Mouse (Mus musculus): ENCODE measurements around the gene Shkbp1. TPM values are rescaled to one million over a fixed set of nuclear protein-coding genes. Genes with fewer than 3 reads are reported as not detected.
A peak's percentile ranks its signal among the peaks of the same experiment; 100 is the strongest.

Gene Shkbp1
- total RNA-seq, 1 experiment: 28.8 TPM

GRCm38 (mm10) chr7:27332353-27333199, 23.2 kb downstream of the Shkbp1 start:
- no peak for DNase-seq (ENCODE audit: low read depth, low spot score)

GRCm38 (mm10) chr7:27331854-27332253, 24.0 kb downstream of the Shkbp1 start:
- Histone ChIP-seq H3K4me1 (ENCODE audit: control insufficient read depth in 2 of 2, insufficient read depth in 2 of 2, low read length in 2 of 2, poor library complexity in 1 of 2) (peaks cover 11 to 24% of the 10 kb centered on the region in 2 experiments; a peak in 3 of 4 replicates), H3K9me3 (ENCODE audit: control insufficient read depth, insufficient read depth, low read depth, low read length) (no peaks in the 10 kb centered on the region), H3K27ac (ENCODE audit: insufficient read depth, low read depth, low read length, poor library complexity, severe bottlenecking) (peak overlapping the region; percentile 91), H3K4me3 (ENCODE audit: insufficient read depth in 1 of 2, low read depth in 1 of 2, low read length in 2 of 2, poor library complexity in 1 of 2, severe bottlenecking in 1 of 2) (peak overlapping the region; percentile 69 to 76), H3K36me3 (ENCODE audit: control insufficient read depth, insufficient read depth, low read length, poor library complexity, severe bottlenecking) (peaks cover 8% of the 10 kb centered on the region; the same call in 1 of the 2 replicates), H3K9ac (ENCODE audit: insufficient read depth, low read depth, low read length, poor library complexity, severe bottlenecking) (peak overlapping the region; percentile 87)
- in situ Hi-C loops (cut with MboI; ENCODE audit: low sequenced_read_pairs in 2 of 2, unreplicated experiment in 2 of 2): no loop called here
- no peak for TF ChIP-seq MAFK (IDR thresholded peaks at IDR 0.05; ENCODE audit: insufficient read depth, low read depth, low read length)
- peak; percentile 91 for TF ChIP-seq ZNF384 (IDR thresholded peaks at IDR 0.05; ENCODE audit: low read depth, low read length)
- DNase-seq (ENCODE audit: low read depth, low spot score): no peak

More at GRCm38 (mm10) chr7:27332353-27333199, 23.2 kb downstream of the Shkbp1 start:
- H3K36me3 ChIP-seq (ENCODE audit: control insufficient read depth, insufficient read depth, low read length, poor library complexity, severe bottlenecking): peaks cover 6% of the 10 kb centered on the region; the same call in 1 of the 2 replicates
- TF ChIP-seq CHD2 (IDR thresholded peaks at IDR 0.05; ENCODE audit: low read depth, low read length) (no peak), ZNF384 (IDR thresholded peaks at IDR 0.05; ENCODE audit: low read depth, low read length) (no peak), HCFC1 (IDR thresholded peaks at IDR 0.05; ENCODE audit: borderline replicate concordance, insufficient read depth, low read length) (0 out of 2 replicates have a peak, but pooled peaks have one; percentile 25)
- H3K27ac ChIP-seq (ENCODE audit: insufficient read depth, low read depth, low read length, poor library complexity, severe bottlenecking): peak overlapping the region; percentile 91
- no peaks in the 10 kb centered on the region for H3K9me3 ChIP-seq (ENCODE audit: control insufficient read depth, insufficient read depth, low read depth, low read length)
- in situ Hi-C loops (cut with MboI; ENCODE audit: low sequenced_read_pairs in 2 of 2, unreplicated experiment in 2 of 2): no loop called here
- peak overlapping the region; percentile 87 for H3K9ac ChIP-seq (ENCODE audit: insufficient read depth, low read depth, low read length, poor library complexity, severe bottlenecking)
- peaks cover 9 to 18% of the 10 kb centered on the region in 2 experiments for H3K4me1 ChIP-seq (ENCODE audit: control insufficient read depth in 2 of 2, insufficient read depth in 2 of 2, low read length in 2 of 2, poor library complexity in 1 of 2)
- H3K4me3 ChIP-seq (ENCODE audit: insufficient read depth in 1 of 2, low read depth in 1 of 2, low read length in 2 of 2, poor library complexity in 1 of 2, severe bottlenecking in 1 of 2): peak overlapping the region; percentile 69 to 76

GRCm38 (mm10) chr7:27331541-27331851, 24.3 kb downstream of the Shkbp1 start:
- peaks cover 8% of the 10 kb centered on the region; the same call in 1 of the 2 replicates for H3K36me3 ChIP-seq (ENCODE audit: control insufficient read depth, insufficient read depth, low read length, poor library complexity, severe bottlenecking)
- DNase-seq (ENCODE audit: low read depth, low spot score): no peak
- H3K9me3 ChIP-seq (ENCODE audit: control insufficient read depth, insufficient read depth, low read depth, low read length): no peaks in the 10 kb centered on the region
- H3K9ac ChIP-seq (ENCODE audit: insufficient read depth, low read depth, low read length, poor library complexity, severe bottlenecking): peak overlapping the region; percentile 87
- H3K4me3 ChIP-seq (ENCODE audit: insufficient read depth in 1 of 2, low read depth in 1 of 2, low read length in 2 of 2, poor library complexity in 1 of 2, severe bottlenecking in 1 of 2): peak overlapping the region; percentile 69 to 76
- H3K27ac ChIP-seq (ENCODE audit: insufficient read depth, low read depth, low read length, poor library complexity, severe bottlenecking): peak overlapping the region; percentile 91
- no peak for TF ChIP-seq ZC3H11A (IDR thresholded peaks at IDR 0.05; ENCODE audit: borderline replicate concordance, low read depth, low read length)
- TF ChIP-seq MAFK (IDR thresholded peaks at IDR 0.05; ENCODE audit: insufficient read depth, low read depth, low read length): no peak
- TF ChIP-seq HCFC1 (IDR thresholded peaks at IDR 0.05; ENCODE audit: borderline replicate concordance, insufficient read depth, low read length): no peak
- no peak for TF ChIP-seq CHD2 (IDR thresholded peaks at IDR 0.05; ENCODE audit: low read depth, low read length)
- no peak for TF ChIP-seq ZNF384 (IDR thresholded peaks at IDR 0.05; ENCODE audit: low read depth, low read length)
- H3K4me1 ChIP-seq (ENCODE audit: control insufficient read depth in 2 of 2, insufficient read depth in 2 of 2, low read length in 2 of 2, poor library complexity in 1 of 2): peaks cover 14 to 24% of the 10 kb centered on the region in 2 experiments; a peak in 3 of 4 replicates
- in situ Hi-C loops (cut with MboI; ENCODE audit: low sequenced_read_pairs in 2 of 2, unreplicated experiment in 2 of 2): no loop called here

- H3K4me3 ChIP-seq (ENCODE audit: insufficient read depth in 1 of 2, low read depth in 1 of 2, low read length in 2 of 2, poor library complexity in 1 of 2, severe bottlenecking in 1 of 2): peak overlapping the region; percentile 69 to 76
- TF ChIP-seq ZNF384 (IDR thresholded peaks at IDR 0.05; ENCODE audit: low read depth, low read length) (0 out of 2 replicates have a peak, but pooled peaks have one; percentile 3), MAFK (IDR thresholded peaks at IDR 0.05; ENCODE audit: insufficient read depth, low read depth, low read length) (no peak), CHD2 (IDR thresholded peaks at IDR 0.05; ENCODE audit: low read depth, low read length) (0 out of 2 replicates have a peak, but pooled peaks have one; percentile 4)
- peak overlapping the region; percentile 91 for H3K27ac ChIP-seq (ENCODE audit: insufficient read depth, low read depth, low read length, poor library complexity, severe bottlenecking)
- DNase-seq (ENCODE audit: low read depth, low spot score): peak; percentile 100
- peak overlapping the region; percentile 87 for H3K9ac ChIP-seq (ENCODE audit: insufficient read depth, low read depth, low read length, poor library complexity, severe bottlenecking)
- in situ Hi-C loops (cut with MboI; ENCODE audit: low sequenced_read_pairs in 2 of 2, unreplicated experiment in 2 of 2): no loop called here
- H3K9me3 ChIP-seq (ENCODE audit: control insufficient read depth, insufficient read depth, low read depth, low read length): no peaks in the 10 kb centered on the region
- H3K4me1 ChIP-seq (ENCODE audit: control insufficient read depth in 2 of 2, insufficient read depth in 2 of 2, low read length in 2 of 2, poor library complexity in 1 of 2): peaks cover 14 to 24% of the 10 kb centered on the region in 2 experiments; a peak in 3 of 4 replicates
- H3K36me3 ChIP-seq (ENCODE audit: control insufficient read depth, insufficient read depth, low read length, poor library complexity, severe bottlenecking): peaks cover 8% of the 10 kb centered on the region; the same call in 1 of the 2 replicates
Measured at GRCm38 (mm10) chr7:27330709-27331540, 24.9 kb downstream of the Shkbp1 start.

Measured in ES-E14 (cell line).